Mouse (Mus musculus) liver, adult 2 months (tissue): ENCODE measurements at regions not wholly inside any gene's neighbourhood (a gene's known extent, or its start where the extent isn't known, plus 50 kb on each side); places are given as distances from the start of the nearest gene placed in this dataset.

Experiments
- DNase-seq: peaks from one replicate; pipeline ENCODE4 v3.0.0-alpha.2; 2011; ENCODE audit warnings: low read depth, low spot score; ENCODE audit errors: extremely low read depth
- H3K27ac ChIP-seq: fragments of 200-500 bp; replicated peaks from 2 replicates; pipeline ENCODE4 v1.5.1; 2012; ENCODE audit warnings: low read depth, mild to moderate bottlenecking, control low read depth, inconsistent platforms, low read length; ENCODE audit not compliant: insufficient read depth
- H3K27me3 ChIP-seq: fragments of 200-500 bp; 2 replicates; pipeline ENCODE4 v1.6.1; 2012; ENCODE audit warnings: mild to moderate bottlenecking, moderate library complexity, low read length, inconsistent platforms; ENCODE audit not compliant: control insufficient read depth, insufficient read depth
- H3K36me3 ChIP-seq: fragments of 200-500 bp; 2 replicates; pipeline ENCODE4 v1.6.1; 2012; ENCODE audit warnings: low read length, inconsistent platforms; ENCODE audit not compliant: control insufficient read depth, insufficient read depth
- H3K4me1 ChIP-seq: fragments of 200-500 bp; 2 replicates; pipeline ENCODE4 v1.6.1; 2011; ENCODE audit warnings: low read length; ENCODE audit not compliant: control insufficient read depth, insufficient read depth
- H3K4me3 ChIP-seq: fragments of 200-500 bp; 2 replicates; pipeline ENCODE4 v1.5.1; 2011; ENCODE audit warnings: low read depth, mild to moderate bottlenecking, control low read depth, low read length, moderate library complexity; ENCODE audit not compliant: insufficient read depth
- H3K79me2 ChIP-seq: fragments of 200-500 bp; 2 replicates; pipeline ENCODE4 v1.6.1; 2012; ENCODE audit warnings: inconsistent platforms, mild to moderate bottlenecking, low read length, moderate library complexity; ENCODE audit not compliant: control insufficient read depth, insufficient read depth
- H3K9ac ChIP-seq: fragments of 200-500 bp; 2 replicates; pipeline ENCODE4 v1.6.1; 2012; ENCODE audit warnings: low read depth, mild to moderate bottlenecking, control low read depth, inconsistent platforms, low read length
- CTCF ChIP-seq: fragments of 200-500 bp; IDR thresholded peaks from 2 replicates; pipeline ENCODE4 v1.5.1; 2011; ENCODE audit warnings: low read depth, low read length, control low read depth
- POLR2A ChIP-seq: fragments of 200-500 bp; IDR thresholded peaks from 2 replicates; pipeline ENCODE4 v1.6.1; 2011; ENCODE audit warnings: low read length, control low read depth; ENCODE audit not compliant: insufficient read depth; ENCODE audit errors: extremely low read depth
- WGBS: fragments of 180-500 bp; shearing (Covaris S2); methylation state at CpG from one replicate; pipeline ENCODE4 v1.1.7; 2018; 5-methylcytosine and 5-hydroxymethylcytosine counted together

- H3K27ac ChIP-seq, result no peak overlapping the region
- H3K27me3 ChIP-seq, result no peaks in the 10 kb centered on the region
- H3K4me3 ChIP-seq, result no peak overlapping the region
- no peak overlapping the region for H3K9ac ChIP-seq
- WGBS, result 77% methylated on average over 7 of the region's 7 CpGs
- no peaks in the 10 kb centered on the region for H3K4me1 ChIP-seq
- H3K79me2 ChIP-seq, result no peaks in the 10 kb centered on the region
- no peaks in the 10 kb centered on the region for H3K36me3 ChIP-seq
- DNase-seq, result no peak
- TF ChIP-seq POLR2A, result no peak
Observed at GRCm38 (mm10) chr1:164537324-164537948, 79.3 kb upstream of the Atp1b1 start.

GRCm38 (mm10) chr1:164532196-164532595 lies 74.0 kb upstream of the Atp1b1 start:
- WGBS, result 90% methylated on average over 5 of the region's 5 CpGs
- no peak overlapping the region for H3K9ac ChIP-seq

GRCm38 (mm10) chr1:164531741-164532140 lies 73.6 kb upstream of the Atp1b1 start:
- no peaks in the 10 kb centered on the region for H3K79me2 ChIP-seq
- 95% methylated on average over 1 of the region's 1 CpGs for WGBS
- no peak overlapping the region for H3K9ac ChIP-seq
- no peak overlapping the region for H3K27ac ChIP-seq
- H3K36me3 ChIP-seq, result no peaks in the 10 kb centered on the region
- TF ChIP-seq CTCF (no peak), POLR2A (no peak)
- no peaks in the 10 kb centered on the region for H3K4me1 ChIP-seq
- H3K4me3 ChIP-seq, result no peak overlapping the region
- no peak for DNase-seq
- H3K27me3 ChIP-seq, result no peaks in the 10 kb centered on the region

More at GRCm38 (mm10) chr1:164532196-164532595, 74.0 kb upstream of the Atp1b1 start:
- Histone ChIP-seq H3K27me3 (no peaks in the 10 kb centered on the region), H3K4me1 (no peaks in the 10 kb centered on the region), H3K79me2 (no peaks in the 10 kb centered on the region), H3K27ac (no peak overlapping the region), H3K36me3 (no peaks in the 10 kb centered on the region), H3K4me3 (no peak overlapping the region)
- TF ChIP-seq POLR2A, result no peak
- TF ChIP-seq CTCF, result no peak
- no peak for DNase-seq

GRCm38 (mm10) chr1:164526748-164527147 lies 68.6 kb upstream of the Atp1b1 start:
- Histone ChIP-seq H3K27me3 (no peaks in the 10 kb centered on the region), H3K9ac (no peak overlapping the region), H3K4me3 (no peak overlapping the region), H3K4me1 (peaks cover 6% of the 10 kb centered on the region), H3K36me3 (no peaks in the 10 kb centered on the region), H3K79me2 (no peaks in the 10 kb centered on the region), H3K27ac (no peak overlapping the region)
- peak; percentile 94 for DNase-seq
- 23% methylated on average over 1 of the region's 1 CpGs for WGBS
- TF ChIP-seq CTCF, result no peak
- no peak for TF ChIP-seq POLR2A

GRCm38 (mm10) chr1:164522377-164523150 lies 64.4 kb upstream of the Atp1b1 start:
- no peaks in the 10 kb centered on the region for H3K27me3 ChIP-seq
- no peaks in the 10 kb centered on the region for H3K79me2 ChIP-seq
- 91% methylated on average over 3 of the region's 3 CpGs for WGBS
- no peak overlapping the region for H3K27ac ChIP-seq
- no peak for DNase-seq
- no peaks in the 10 kb centered on the region for H3K36me3 ChIP-seq
- peaks cover 10% of the 10 kb centered on the region for H3K4me1 ChIP-seq
- no peak overlapping the region for H3K4me3 ChIP-seq
- no peak for TF ChIP-seq POLR2A
- no peak for TF ChIP-seq CTCF
- no peak overlapping the region for H3K9ac ChIP-seq
